Mouse (Mus musculus): ENCODE data around the gene Gnpnat1. TPM values are rescaled to one million over a fixed set of nuclear protein-coding genes. Genes with fewer than 3 reads are reported as not detected.

The Gnpnat1 gene
- polyA plus RNA-seq, 1 experiment from 2014 or later: 33.7 TPM

- no peak for ATAC-seq (replicated peaks; ENCODE audit: low FRiP score)
- no peak for DNase-seq (ENCODE audit: low spot score)
- no peak overlapping the region for H3K4me2 ChIP-seq (ENCODE audit: low read depth, low read length, severe bottlenecking)
- H3K27me3 ChIP-seq (ENCODE audit: control insufficient read depth, insufficient read depth, low read length): no peaks in the 10 kb centered on the region
- H3K27ac ChIP-seq (ENCODE audit: low read depth, low read length): no peak overlapping the region
- no peaks in the 10 kb centered on the region for H3K9me3 ChIP-seq (ENCODE audit: control insufficient read depth, low read length)
- no peak overlapping the region for H3K4me3 ChIP-seq (ENCODE audit: low read depth, low read length)
- WGBS: 71% methylated on average over 12 of the region's 12 CpGs
- H3K9ac ChIP-seq (ENCODE audit: low read length): no peak overlapping the region
- no peaks in the 10 kb centered on the region for H3K36me3 ChIP-seq (ENCODE audit: control insufficient read depth, insufficient read depth, low read length)
- no peaks in the 10 kb centered on the region for H3K4me1 ChIP-seq (replicated peaks; ENCODE audit: control insufficient read depth, insufficient read depth, low read length)
Measured at GRCm38 (mm10) chr14:45442781-45443560, 38.3 kb upstream of the Gnpnat1 start.

GRCm38 (mm10) chr14:45441291-45441690, 36.6 kb upstream of the Gnpnat1 start:
- H3K27ac ChIP-seq (ENCODE audit: low read depth, low read length): no peak overlapping the region
- H3K9me3 ChIP-seq (ENCODE audit: control insufficient read depth, low read length): no peaks in the 10 kb centered on the region
- H3K4me1 ChIP-seq (replicated peaks; ENCODE audit: control insufficient read depth, insufficient read depth, low read length): no peaks in the 10 kb centered on the region
- no peak overlapping the region for H3K9ac ChIP-seq (ENCODE audit: low read length)
- DNase-seq (ENCODE audit: low spot score) (no peak), ATAC-seq (replicated peaks; ENCODE audit: low FRiP score) (no peak)
- no peaks in the 10 kb centered on the region for H3K27me3 ChIP-seq (ENCODE audit: control insufficient read depth, insufficient read depth, low read length)
- H3K4me2 ChIP-seq (ENCODE audit: low read depth, low read length, severe bottlenecking): no peak overlapping the region
- 81% methylated on average over 6 of the region's 6 CpGs for WGBS
- no peaks in the 10 kb centered on the region for H3K36me3 ChIP-seq (ENCODE audit: control insufficient read depth, insufficient read depth, low read length)
- no peak overlapping the region for H3K4me3 ChIP-seq (ENCODE audit: low read depth, low read length)

GRCm38 (mm10) chr14:45439387-45439786, 34.7 kb upstream of the Gnpnat1 start:
- 81% methylated on average over 9 of the region's 9 CpGs for WGBS
- DNase-seq (ENCODE audit: low spot score) (no peak), ATAC-seq (replicated peaks; ENCODE audit: low FRiP score) (no peak)
- Histone ChIP-seq H3K27me3 (ENCODE audit: control insufficient read depth, insufficient read depth, low read length) (no peaks in the 10 kb centered on the region), H3K9me3 (ENCODE audit: control insufficient read depth, low read length) (no peaks in the 10 kb centered on the region), H3K4me2 (ENCODE audit: low read depth, low read length, severe bottlenecking) (no peak overlapping the region), H3K9ac (ENCODE audit: low read length) (no peak overlapping the region), H3K4me3 (ENCODE audit: low read depth, low read length) (no peak overlapping the region), H3K36me3 (ENCODE audit: control insufficient read depth, insufficient read depth, low read length) (no peaks in the 10 kb centered on the region), H3K4me1 (replicated peaks; ENCODE audit: control insufficient read depth, insufficient read depth, low read length) (no peaks in the 10 kb centered on the region), H3K27ac (ENCODE audit: low read depth, low read length) (no peak overlapping the region)

GRCm38 (mm10) chr14:45438931-45439275, 34.2 kb upstream of the Gnpnat1 start:
- H3K27ac ChIP-seq (ENCODE audit: low read depth, low read length): no peak overlapping the region
- no peaks in the 10 kb centered on the region for H3K4me1 ChIP-seq (replicated peaks; ENCODE audit: control insufficient read depth, insufficient read depth, low read length)
- H3K36me3 ChIP-seq (ENCODE audit: control insufficient read depth, insufficient read depth, low read length): no peaks in the 10 kb centered on the region
- no peak overlapping the region for H3K4me3 ChIP-seq (ENCODE audit: low read depth, low read length)
- WGBS: 75% methylated on average over 2 of the region's 2 CpGs
- DNase-seq (ENCODE audit: low spot score) (no peak), ATAC-seq (replicated peaks; ENCODE audit: low FRiP score) (no peak)
- no peaks in the 10 kb centered on the region for H3K9me3 ChIP-seq (ENCODE audit: control insufficient read depth, low read length)
- H3K4me2 ChIP-seq (ENCODE audit: low read depth, low read length, severe bottlenecking): no peak overlapping the region
- no peak overlapping the region for H3K9ac ChIP-seq (ENCODE audit: low read length)
- no peaks in the 10 kb centered on the region for H3K27me3 ChIP-seq (ENCODE audit: control insufficient read depth, insufficient read depth, low read length)

GRCm38 (mm10) chr14:45438250-45438930, 33.7 kb upstream of the Gnpnat1 start:
- ATAC-seq (replicated peaks; ENCODE audit: low FRiP score): no peak
- Histone ChIP-seq H3K9ac (ENCODE audit: low read length) (no peak overlapping the region), H3K9me3 (ENCODE audit: control insufficient read depth, low read length) (no peaks in the 10 kb centered on the region), H3K4me1 (replicated peaks; ENCODE audit: control insufficient read depth, insufficient read depth, low read length) (no peaks in the 10 kb centered on the region), H3K27ac (ENCODE audit: low read depth, low read length) (no peak overlapping the region), H3K27me3 (ENCODE audit: control insufficient read depth, insufficient read depth, low read length) (no peaks in the 10 kb centered on the region), H3K4me3 (ENCODE audit: low read depth, low read length) (no peak overlapping the region), H3K4me2 (ENCODE audit: low read depth, low read length, severe bottlenecking) (no peak overlapping the region), H3K36me3 (ENCODE audit: control insufficient read depth, insufficient read depth, low read length) (no peaks in the 10 kb centered on the region)
- no peak for DNase-seq (ENCODE audit: low spot score)
- 81% methylated on average over 19 of the region's 19 CpGs for WGBS

GRCm38 (mm10) chr14:45434220-45434619, 29.5 kb upstream of the Gnpnat1 start:
- H3K4me2 ChIP-seq (ENCODE audit: low read depth, low read length, severe bottlenecking): no peak overlapping the region
- H3K27ac ChIP-seq (ENCODE audit: low read depth, low read length): no peak overlapping the region
- ATAC-seq (replicated peaks; ENCODE audit: low FRiP score) (no peak), DNase-seq (ENCODE audit: low spot score) (no peak)
- H3K27me3 ChIP-seq (ENCODE audit: control insufficient read depth, insufficient read depth, low read length): no peaks in the 10 kb centered on the region
- peaks cover 2% of the 10 kb centered on the region; the same call in 1 of the 2 replicates for H3K9me3 ChIP-seq (ENCODE audit: control insufficient read depth, low read length)
- no peaks in the 10 kb centered on the region for H3K4me1 ChIP-seq (replicated peaks; ENCODE audit: control insufficient read depth, insufficient read depth, low read length)
- no peaks in the 10 kb centered on the region for H3K36me3 ChIP-seq (ENCODE audit: control insufficient read depth, insufficient read depth, low read length)
- no peak overlapping the region for H3K9ac ChIP-seq (ENCODE audit: low read length)
- WGBS: 69% methylated on average over 6 of the region's 6 CpGs
- H3K4me3 ChIP-seq (ENCODE audit: low read depth, low read length): no peak overlapping the region

GRCm38 (mm10) chr14:45432003-45432402, 27.3 kb upstream of the Gnpnat1 start:
- ATAC-seq (replicated peaks; ENCODE audit: low FRiP score): no peak
- H3K4me3 ChIP-seq (ENCODE audit: low read depth, low read length): no peak overlapping the region
- no peak overlapping the region for H3K4me2 ChIP-seq (ENCODE audit: low read depth, low read length, severe bottlenecking)
- no peak for DNase-seq (ENCODE audit: low spot score)
- no peak overlapping the region for H3K27ac ChIP-seq (ENCODE audit: low read depth, low read length)
- no peaks in the 10 kb centered on the region for H3K4me1 ChIP-seq (replicated peaks; ENCODE audit: control insufficient read depth, insufficient read depth, low read length)
- no peaks in the 10 kb centered on the region for H3K27me3 ChIP-seq (ENCODE audit: control insufficient read depth, insufficient read depth, low read length)
- WGBS: 69% methylated on average over 4 of the region's 4 CpGs
- no peak overlapping the region for H3K9ac ChIP-seq (ENCODE audit: low read length)
- H3K9me3 ChIP-seq (ENCODE audit: control insufficient read depth, low read length): peaks cover 2% of the 10 kb centered on the region; the same call in 1 of the 2 replicates
- no peaks in the 10 kb centered on the region for H3K36me3 ChIP-seq (ENCODE audit: control insufficient read depth, insufficient read depth, low read length)

- Histone ChIP-seq H3K27ac (ENCODE audit: low read depth, low read length) (no peak overlapping the region), H3K9ac (ENCODE audit: low read length) (no peak overlapping the region), H3K36me3 (ENCODE audit: control insufficient read depth, insufficient read depth, low read length) (no peaks in the 10 kb centered on the region), H3K27me3 (ENCODE audit: control insufficient read depth, insufficient read depth, low read length) (no peaks in the 10 kb centered on the region), H3K9me3 (ENCODE audit: control insufficient read depth, low read length) (peaks cover 2% of the 10 kb centered on the region; the same call in 1 of the 2 replicates), H3K4me2 (ENCODE audit: low read depth, low read length, severe bottlenecking) (no peak overlapping the region), H3K4me1 (replicated peaks; ENCODE audit: control insufficient read depth, insufficient read depth, low read length) (no peaks in the 10 kb centered on the region), H3K4me3 (ENCODE audit: low read depth, low read length) (no peak overlapping the region)
- DNase-seq (ENCODE audit: low spot score) (no peak), ATAC-seq (replicated peaks; ENCODE audit: low FRiP score) (no peak)
- WGBS: 93% methylated on average over 13 of the region's 13 CpGs
Measured at GRCm38 (mm10) chr14:45430066-45430842, 25.5 kb upstream of the Gnpnat1 start.

Data from forebrain, embryonic 11.5 days (tissue).